Mouse (Mus musculus): ENCODE data around the gene Mink1.

The Mink1 gene

DNA sequence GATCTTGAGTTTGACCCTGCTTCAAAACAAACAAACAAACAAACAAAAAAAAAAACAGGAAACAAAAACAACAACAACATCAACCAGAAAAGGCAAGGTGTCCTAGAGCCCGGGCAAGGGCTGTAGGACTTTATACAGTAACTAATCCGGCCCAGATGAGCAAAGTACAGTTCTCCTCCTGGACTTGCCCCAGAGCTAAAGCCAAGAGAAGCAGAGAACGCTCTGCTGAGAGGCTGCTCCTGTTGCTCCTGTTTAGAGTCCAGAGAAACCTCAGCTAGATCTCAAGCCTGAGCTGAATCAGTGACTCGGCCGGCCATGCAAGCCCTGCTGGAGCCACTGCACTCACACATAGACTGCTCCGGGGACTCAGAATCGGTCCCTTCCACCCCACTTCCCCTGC is 67.4 kb downstream of the Mink1 start:
- DNase-seq (ENCODE audit: low spot score in 2 of 2): no peak

DNA sequence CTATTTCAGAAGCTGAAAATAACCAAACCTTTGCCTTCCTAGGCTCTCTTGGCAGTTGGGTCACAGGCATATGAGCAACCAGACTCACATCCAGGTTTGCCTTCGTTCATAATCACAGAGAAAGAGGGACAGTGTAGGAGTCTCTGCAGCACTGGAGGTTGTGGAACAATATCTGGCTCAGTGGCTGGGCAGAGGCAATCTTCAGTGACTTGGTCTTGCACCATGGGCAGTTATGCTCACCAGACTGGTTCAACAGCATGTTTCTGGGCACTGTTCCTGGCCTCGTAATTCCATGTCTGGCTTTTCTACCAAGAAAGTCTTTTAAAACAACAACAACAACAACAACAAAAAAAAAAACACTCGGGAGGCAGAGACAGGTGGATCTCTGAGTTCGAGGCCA is 72.9 kb downstream of the Mink1 start:
- DNase-seq (ENCODE audit: low spot score in 2 of 2): no peak

DNA sequence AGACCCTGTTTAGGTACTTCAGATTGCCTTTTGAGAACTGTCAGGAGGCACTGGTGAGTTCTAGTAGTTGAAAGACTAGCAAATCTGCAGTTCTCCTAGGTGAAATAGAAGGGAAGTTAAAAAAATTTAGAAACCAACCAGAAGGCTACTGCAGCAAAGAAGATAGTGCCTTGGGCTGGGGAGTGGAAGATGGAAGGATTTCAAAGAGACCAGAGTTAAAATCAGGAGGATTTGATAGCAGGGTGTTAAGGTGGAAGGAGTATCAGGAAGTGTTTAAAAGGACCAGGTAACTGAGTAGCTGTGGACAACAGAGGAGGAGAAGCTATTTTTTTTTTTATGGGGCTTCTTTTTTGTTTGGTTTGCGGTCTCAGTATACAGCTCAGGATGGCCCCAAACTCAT is 75.1 kb downstream of the Mink1 start:
- no peak for DNase-seq (ENCODE audit: low spot score in 2 of 2)

DNA sequence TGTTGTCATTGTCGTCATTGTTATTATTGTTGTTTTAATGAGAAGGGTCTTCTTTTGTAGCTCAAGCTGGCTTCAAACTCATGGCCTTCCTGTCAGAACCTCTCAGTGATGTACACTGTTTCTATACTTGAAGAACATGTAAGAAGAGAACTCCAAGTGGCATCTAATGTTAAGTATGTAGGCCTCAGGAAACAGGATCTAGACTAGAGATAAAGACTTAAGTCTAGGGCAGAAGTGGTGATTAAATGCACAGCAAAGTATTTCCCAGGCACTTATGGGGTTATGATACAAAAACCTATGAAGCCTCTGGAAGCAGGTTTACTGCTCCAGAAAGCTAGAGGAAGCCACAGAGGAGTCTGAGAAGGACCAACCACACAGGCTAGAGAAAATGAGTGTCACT is 75.6 kb downstream of the Mink1 start:
- no peak for DNase-seq (ENCODE audit: low spot score in 2 of 2)

- DNase-seq (ENCODE audit: low spot score in 2 of 2): no peak
Observed at GRCm38 (mm10) chr11:70638714-70639278, 76.1 kb downstream of the Mink1 start, which contains the start of gene Gp1ba. Gp1ba (plus strand) TSS chr11:70639122.

DNA sequence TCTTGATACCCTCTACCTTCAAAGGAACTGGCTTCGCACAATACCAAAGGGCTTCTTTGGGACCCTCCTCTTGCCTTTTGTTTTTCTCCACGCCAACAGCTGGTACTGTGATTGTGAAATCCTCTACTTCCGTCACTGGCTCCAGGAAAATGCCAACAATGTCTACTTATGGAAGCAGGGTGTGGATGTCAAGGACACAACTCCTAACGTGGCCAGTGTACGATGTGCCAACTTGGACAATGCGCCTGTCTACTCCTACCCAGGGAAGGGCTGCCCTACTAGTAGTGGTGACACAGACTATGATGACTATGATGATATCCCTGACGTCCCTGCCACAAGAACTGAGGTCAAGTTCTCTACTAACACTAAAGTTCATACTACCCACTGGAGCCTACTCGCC is 77.3 kb downstream of the Mink1 start:
- no peak for DNase-seq (ENCODE audit: low spot score in 2 of 2)

- DNase-seq (ENCODE audit: low spot score in 2 of 2): no peak
Observed at GRCm38 (mm10) chr11:70641241-70641640, 78.6 kb downstream of the Mink1 start.

- DNase-seq (ENCODE audit: low spot score in 2 of 2): no peak
Observed at GRCm38 (mm10) chr11:70643051-70643450, 80.4 kb downstream of the Mink1 start.

- no peak for DNase-seq (ENCODE audit: low spot score in 2 of 2)
Observed at GRCm38 (mm10) chr11:70644564-70645103, 82.0 kb downstream of the Mink1 start.

- DNase-seq (ENCODE audit: low spot score in 2 of 2): no peak
Observed at GRCm38 (mm10) chr11:70645461-70646258, 83.0 kb downstream of the Mink1 start.

GRCm38 (mm10) chr11:70646259-70646555 is 83.5 kb downstream of the Mink1 start:
- DNase-seq (ENCODE audit: low spot score in 2 of 2): no peak

GRCm38 (mm10) chr11:70646691-70647650 is 84.3 kb downstream of the Mink1 start, which contains the start of the genes Rnf167 and Slc25a11:
Rnf167 (plus strand) TSS chr11:70647235.
Slc25a11 (minus strand) TSS chr11:70647479.
- DNase-seq (ENCODE audit: low spot score in 2 of 2): peak; percentile 97

DNA sequence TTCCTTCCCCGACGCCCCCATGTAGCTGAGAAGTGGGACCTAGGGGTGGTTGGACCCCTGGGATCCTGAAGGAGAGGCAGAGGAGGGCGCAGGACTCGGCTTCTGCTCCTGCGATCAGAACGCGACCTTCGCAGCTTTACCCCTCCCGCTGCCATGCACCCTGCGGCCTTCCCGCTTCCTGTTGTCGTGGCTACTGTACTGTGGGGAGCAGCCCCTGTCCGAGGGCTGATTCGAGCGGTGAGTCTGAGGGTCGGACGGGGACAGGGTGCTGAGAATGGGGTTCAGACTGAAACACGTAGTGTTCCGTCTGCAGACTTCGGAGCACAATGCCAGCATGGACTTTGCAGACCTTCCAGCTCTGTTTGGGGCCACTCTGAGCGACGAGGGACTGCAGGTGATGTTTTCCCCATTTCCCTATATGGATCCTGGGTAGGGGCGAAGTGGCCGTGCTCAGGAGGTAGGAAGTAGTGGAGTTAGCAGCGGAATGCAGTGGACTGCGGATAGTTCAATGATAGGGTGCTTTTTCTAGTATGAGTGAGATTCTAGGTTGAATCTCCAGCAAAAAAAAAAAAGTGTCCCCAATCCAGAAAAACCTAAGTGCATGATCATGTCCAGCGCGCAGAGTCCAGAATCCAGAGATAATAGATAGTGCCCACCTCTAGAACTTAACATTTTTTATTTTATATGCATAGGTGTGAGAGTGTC is 85.2 kb downstream of the Mink1 start:
- DNase-seq (ENCODE audit: low spot score in 2 of 2): peak in 1 of 2 experiments; percentile 62

DNA sequence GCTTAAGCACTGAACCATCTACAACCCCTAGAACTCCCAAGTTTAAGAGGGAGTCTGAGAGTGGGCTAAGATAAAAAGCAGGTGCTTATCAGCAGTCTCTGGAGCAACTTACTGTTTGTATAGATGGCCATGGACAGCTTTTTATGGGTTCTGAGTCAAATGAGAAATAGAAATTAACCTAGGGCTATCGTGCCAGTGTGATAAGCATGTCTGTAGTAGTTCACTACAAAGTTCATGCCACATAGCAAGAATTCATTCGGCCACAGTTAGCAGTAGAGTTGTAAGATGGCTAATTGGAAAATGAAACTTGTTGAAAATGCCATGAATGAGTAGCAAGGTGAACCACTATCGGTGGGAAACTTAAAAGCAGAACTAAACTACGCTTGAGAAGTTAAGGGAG is 85.8 kb downstream of the Mink1 start:
- DNase-seq (ENCODE audit: low spot score in 2 of 2): peak in 1 of 2 experiments; percentile 60

- no peak for DNase-seq (ENCODE audit: low spot score in 2 of 2)
Observed at GRCm38 (mm10) chr11:70649185-70649734, 86.6 kb downstream of the Mink1 start.

GRCm38 (mm10) chr11:70650322-70651175 is 87.9 kb downstream of the Mink1 start:
- peak; percentile 74 to 79 for DNase-seq (ENCODE audit: low spot score in 2 of 2)

GRCm38 (mm10) chr11:70651391-70651790 is 88.7 kb downstream of the Mink1 start:
- peak in 1 of 2 experiments; percentile 44 for DNase-seq (ENCODE audit: low spot score in 2 of 2)

DNA sequence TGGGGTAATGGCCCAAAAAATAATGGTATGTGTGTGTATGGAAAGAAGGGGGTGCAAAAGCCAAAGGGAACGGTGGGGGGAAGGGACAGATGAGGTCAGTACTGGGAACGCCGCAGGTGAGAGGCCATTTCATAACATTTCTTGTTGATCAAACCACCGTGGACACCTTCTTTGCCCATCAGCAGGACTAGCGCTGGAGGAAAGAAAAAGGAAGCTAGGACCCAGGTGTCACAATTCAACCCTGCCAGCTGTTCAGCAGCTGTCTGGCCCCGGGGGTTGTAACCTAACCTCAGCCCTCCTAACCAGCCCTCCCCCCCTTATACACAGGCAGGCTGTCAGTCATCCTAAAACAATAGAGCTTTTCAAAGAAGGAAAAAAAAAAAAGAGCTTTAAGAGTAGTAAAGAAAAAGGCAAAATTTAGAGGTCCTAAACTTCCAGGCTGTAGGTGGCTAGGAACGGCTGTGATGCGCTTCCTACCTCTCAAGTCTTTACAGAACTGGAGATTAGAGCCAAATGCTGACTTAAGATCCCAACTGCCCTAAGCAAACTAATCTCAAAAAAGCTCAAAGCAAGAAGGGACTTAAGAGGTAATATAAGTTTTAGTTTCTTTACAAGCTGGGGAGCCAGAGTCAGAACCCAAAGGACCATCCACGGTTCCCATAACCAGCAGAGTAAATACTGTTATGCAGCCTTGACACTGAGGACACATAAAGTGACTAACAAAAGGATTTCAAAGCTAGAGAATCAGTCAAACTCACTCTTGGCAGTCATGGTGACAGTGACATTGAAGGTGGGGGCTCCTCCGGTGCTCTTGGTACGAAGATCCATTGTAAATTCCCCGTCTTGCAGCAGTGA is 89.6 kb downstream of the Mink1 start:
- DNase-seq (ENCODE audit: low spot score in 2 of 2): peak in 1 of 2 experiments; percentile 49

DNA sequence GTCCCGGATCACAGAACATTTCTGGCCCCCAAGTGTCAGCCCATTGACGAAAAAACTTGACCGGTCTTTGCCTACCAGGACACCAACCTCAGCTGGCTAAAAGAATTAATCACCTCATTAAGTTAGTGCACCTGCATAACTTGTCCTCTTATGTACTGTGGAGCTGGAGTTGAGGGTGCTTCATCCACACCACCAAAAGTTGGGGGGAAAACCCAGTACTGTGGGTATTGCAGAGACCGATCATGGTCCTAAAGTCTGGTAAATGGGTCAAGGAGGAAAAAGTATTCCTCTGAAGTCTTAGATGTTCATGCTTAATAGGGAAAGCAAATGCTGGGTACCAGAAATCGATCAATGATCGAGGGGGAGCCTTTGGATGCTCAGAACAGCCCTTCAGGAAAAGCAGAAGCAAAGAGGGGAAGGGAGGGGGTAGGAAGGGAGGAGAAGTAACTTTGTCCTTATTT is 90.2 kb downstream of the Mink1 start:
- DNase-seq (ENCODE audit: low spot score in 2 of 2): no peak

Measured in spleen, postnatal 36 days (tissue).